Mouse (Mus musculus) hindbrain, embryonic 16.5 days (tissue): Measurements from ENCODE around the gene Anln. TPM values are rescaled to one million over a fixed set of nuclear protein-coding genes. Genes with fewer than 3 reads are reported as not detected.

ENCODE experiments used
- ATAC-seq: fragments of 200-750 bp; cut with Nextera tagmentation; 2 replicates; pipeline ENCODE4 v1.8.0; 2017; ENCODE audit warnings: moderate TSS enrichment, moderate library complexity
- H3K27ac ChIP-seq: fragments of 300-500 bp; sonication (generic); 2 replicates; pipeline ENCODE4 v1.5.1; 2014; ENCODE audit warnings: low read depth, mild to moderate bottlenecking, control low read depth, low read length, moderate library complexity
- H3K27me3 ChIP-seq: fragments of 300-500 bp; sonication (generic); replicated peaks from 2 replicates; pipeline ENCODE4 v1.6.1; 2014; ENCODE audit warnings: low read length; ENCODE audit not compliant: control insufficient read depth, insufficient read depth
- H3K36me3 ChIP-seq: fragments of 300-500 bp; sonication (generic); 2 replicates; pipeline ENCODE4 v1.6.1; 2014; ENCODE audit warnings: mild to moderate bottlenecking, low read length, moderate library complexity, mixed read lengths; ENCODE audit not compliant: control insufficient read depth, insufficient read depth
- H3K4me1 ChIP-seq: fragments of 300-500 bp; sonication (generic); 2 replicates; pipeline ENCODE4 v1.6.1; 2014; ENCODE audit warnings: low read depth, low read length; ENCODE audit not compliant: control insufficient read depth, insufficient read depth
- H3K4me2 ChIP-seq: fragments of 300-500 bp; sonication (generic); 2 replicates; pipeline ENCODE4 v1.6.1; 2014; ENCODE audit warnings: mild to moderate bottlenecking, low read length, control low read depth, moderate library complexity
- H3K4me3 ChIP-seq: fragments of 300-500 bp; sonication (generic); 2 replicates; pipeline ENCODE4 v1.5.1; 2014; ENCODE audit warnings: mild to moderate bottlenecking, low read length, control low read depth, moderate library complexity
- H3K9ac ChIP-seq: fragments of 300-500 bp; sonication (generic); 2 replicates; pipeline ENCODE4 v1.6.1; 2014; ENCODE audit warnings: low read depth, mild to moderate bottlenecking, control low read depth, low read length, moderate library complexity
- H3K9me3 ChIP-seq: fragments of 300-500 bp; sonication (generic); 2 replicates; pipeline ENCODE4 v1.6.1; 2014; ENCODE audit warnings: mild to moderate bottlenecking, low read length, moderate library complexity; ENCODE audit not compliant: control insufficient read depth
- whole genome bisulfite sequencing: fragments of 180-500 bp; shearing (Covaris S2); extraction: QIAGEN DNeasy Blood & Tissue Kit; methylation state at CpG from one replicate; pipeline ENCODE4 v1.1.7; 2014; 5-methylcytosine and 5-hydroxymethylcytosine counted together
- polyA plus RNA-seq: library from polyadenylated mRNA; unstranded; fragments of >200 nt; fragmentation: Nextera tagmentation; extraction: Ambion mirVana; gene quantifications from 2 replicates; pipeline ENCODE4 v1.2.1, GENCODE M21; 2015

Anln gene
- polyA plus RNA-seq, 1 experiment from 2014 or later: 4.1 TPM

GRCm38 (mm10) chr9:22355919-22356318, 33.1 kb downstream of the Anln start:
- no peaks in the 10 kb centered on the region for H3K36me3 ChIP-seq
- H3K4me2 ChIP-seq: no peak overlapping the region
- H3K27me3 ChIP-seq: no peaks in the 10 kb centered on the region
- H3K27ac ChIP-seq: no peak overlapping the region
- no peak overlapping the region for H3K4me3 ChIP-seq
- no peak for ATAC-seq
- no peaks in the 10 kb centered on the region for H3K4me1 ChIP-seq
- WGBS: 67% methylated on average over 3 of the region's 3 CpGs
- H3K9me3 ChIP-seq: no peaks in the 10 kb centered on the region
- H3K9ac ChIP-seq: no peak overlapping the region

DNA sequence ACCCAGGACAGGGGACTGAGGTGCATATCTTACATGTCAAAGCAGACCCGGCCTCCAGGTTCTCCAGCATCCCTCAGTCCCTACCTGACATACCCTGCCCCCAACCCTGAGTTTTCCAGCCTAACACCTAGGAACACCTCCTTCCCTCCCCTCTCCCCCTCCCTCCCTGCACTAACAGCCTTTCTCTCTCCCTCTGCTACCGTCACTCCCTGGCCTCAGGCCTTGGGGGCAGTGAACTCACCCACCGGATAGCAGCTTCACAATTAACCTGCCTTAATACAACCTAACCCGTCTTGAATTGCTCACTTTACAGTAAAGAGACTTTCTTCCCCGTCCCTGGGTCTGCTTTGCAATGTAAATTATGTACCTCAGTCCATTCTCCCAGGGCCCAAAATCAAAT, 35.1 kb downstream of the Anln start:
- no peak overlapping the region for H3K4me2 ChIP-seq
- 88% methylated on average over 5 of the region's 5 CpGs for WGBS
- H3K27ac ChIP-seq: no peak overlapping the region
- no peaks in the 10 kb centered on the region for H3K9me3 ChIP-seq
- no peaks in the 10 kb centered on the region for H3K4me1 ChIP-seq
- H3K27me3 ChIP-seq: no peaks in the 10 kb centered on the region
- no peak overlapping the region for H3K4me3 ChIP-seq
- no peak overlapping the region for H3K9ac ChIP-seq
- no peaks in the 10 kb centered on the region for H3K36me3 ChIP-seq
- no peak for ATAC-seq

- Histone ChIP-seq H3K9ac (no peak overlapping the region), H3K27ac (no peak overlapping the region), H3K36me3 (no peaks in the 10 kb centered on the region), H3K9me3 (no peaks in the 10 kb centered on the region), H3K27me3 (no peaks in the 10 kb centered on the region), H3K4me1 (no peaks in the 10 kb centered on the region), H3K4me3 (no peak overlapping the region), H3K4me2 (no peak overlapping the region)
- WGBS: 87% methylated on average over 5 of the region's 5 CpGs
- no peak for ATAC-seq
These were observed 35.5 kb downstream of the Anln start for GRCm38 (mm10) chr9:22353465-22353864.

- Histone ChIP-seq H3K27ac (no peak overlapping the region), H3K4me2 (no peak overlapping the region), H3K9ac (no peak overlapping the region), H3K4me3 (no peak overlapping the region), H3K27me3 (no peaks in the 10 kb centered on the region), H3K36me3 (no peaks in the 10 kb centered on the region), H3K9me3 (no peaks in the 10 kb centered on the region), H3K4me1 (no peaks in the 10 kb centered on the region)
- ATAC-seq: no peak
- 100% methylated on average over 1 of the region's 1 CpGs for WGBS
These were observed 48.7 kb downstream of the Anln start for GRCm38 (mm10) chr9:22340331-22340730.

- ATAC-seq: no peak
- Histone ChIP-seq H3K36me3 (no peaks in the 10 kb centered on the region), H3K9me3 (no peaks in the 10 kb centered on the region), H3K4me1 (no peaks in the 10 kb centered on the region), H3K9ac (no peak overlapping the region), H3K27ac (no peak overlapping the region), H3K27me3 (no peaks in the 10 kb centered on the region), H3K4me2 (no peak overlapping the region), H3K4me3 (no peak overlapping the region)
- WGBS: 98% methylated on average over 2 of the region's 2 CpGs
These were observed 51.8 kb downstream of the Anln start for GRCm38 (mm10) chr9:22337217-22337616.

GRCm38 (mm10) chr9:22327475-22328387, 61.3 kb downstream of the Anln start:
- WGBS: 1% methylated on average over 32 of the region's 32 CpGs
- H3K27me3 ChIP-seq: no peaks in the 10 kb centered on the region
- H3K4me1 ChIP-seq: peaks cover 4% of the 10 kb centered on the region; the same call in 1 of the 2 replicates
- H3K9me3 ChIP-seq: no peaks in the 10 kb centered on the region
- peak overlapping the region; percentile 67 for H3K9ac ChIP-seq
- ATAC-seq: peak; percentile 96
- no peaks in the 10 kb centered on the region for H3K36me3 ChIP-seq
- H3K27ac ChIP-seq: peak overlapping the region; percentile 52
- H3K4me2 ChIP-seq: peak overlapping the region; percentile 76
- peak overlapping the region; percentile 50 for H3K4me3 ChIP-seq

DNA sequence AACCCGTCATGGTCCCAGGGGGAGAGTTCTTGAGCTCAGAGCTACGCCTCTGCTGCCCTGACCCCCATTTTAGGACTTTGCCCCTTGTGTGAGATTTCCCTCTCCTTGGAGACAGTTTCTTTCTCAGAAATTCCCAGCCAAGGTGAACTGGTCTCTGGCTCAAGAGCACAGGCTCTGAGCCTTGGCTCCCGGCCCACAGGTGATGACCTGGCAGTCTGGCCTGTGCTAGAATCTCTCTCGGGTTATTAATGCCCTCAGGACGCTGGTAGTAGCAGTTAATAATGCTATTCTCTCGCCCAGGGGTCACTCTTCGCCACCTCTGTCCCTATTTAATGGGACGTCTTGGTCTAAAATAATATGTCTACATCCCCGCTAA, 61.9 kb downstream of the Anln start:
- Histone ChIP-seq H3K4me1 (peaks cover 4% of the 10 kb centered on the region; the same call in 1 of the 2 replicates), H3K27ac (no peak overlapping the region), H3K4me3 (peak overlapping the region; percentile 50), H3K9ac (peak overlapping the region; percentile 67; the same call in 1 of the 2 replicates), H3K27me3 (no peaks in the 10 kb centered on the region), H3K9me3 (no peaks in the 10 kb centered on the region), H3K4me2 (peak overlapping the region; percentile 76), H3K36me3 (no peaks in the 10 kb centered on the region)
- ATAC-seq: peak; percentile 2; the same call in 1 of the 2 replicates
- 18% methylated on average over 9 of the region's 9 CpGs for WGBS

- 100% methylated on average over 1 of the region's 1 CpGs for WGBS
- Histone ChIP-seq H3K4me1 (peaks cover 4% of the 10 kb centered on the region; the same call in 1 of the 2 replicates), H3K36me3 (no peaks in the 10 kb centered on the region), H3K4me3 (no peak overlapping the region), H3K9ac (no peak overlapping the region), H3K4me2 (no peak overlapping the region), H3K27me3 (no peaks in the 10 kb centered on the region), H3K9me3 (no peaks in the 10 kb centered on the region), H3K27ac (no peak overlapping the region)
- ATAC-seq: no peak
These were observed 64.4 kb downstream of the Anln start for GRCm38 (mm10) chr9:22324579-22324978.

GRCm38 (mm10) chr9:22322381-22323211, 66.4 kb downstream of the Anln start:
- no peak overlapping the region for H3K27ac ChIP-seq
- no peaks in the 10 kb centered on the region; the same call in 1 of the 2 replicates for H3K9me3 ChIP-seq
- no peaks in the 10 kb centered on the region for H3K36me3 ChIP-seq
- ATAC-seq: no peak
- 82% methylated on average over 8 of the region's 8 CpGs for WGBS
- H3K4me1 ChIP-seq: peaks cover 4% of the 10 kb centered on the region; the same call in 1 of the 2 replicates
- no peak overlapping the region for H3K9ac ChIP-seq
- H3K27me3 ChIP-seq: no peaks in the 10 kb centered on the region
- H3K4me3 ChIP-seq: no peak overlapping the region
- no peak overlapping the region for H3K4me2 ChIP-seq
